Mouse (Mus musculus) midbrain, embryonic 12.5 days (tissue): ENCODE measurements around the gene Casp3. TPM values are rescaled to one million over a fixed set of nuclear protein-coding genes. Genes with fewer than 3 reads are reported as not detected.

Source experiments
- ATAC-seq: fragments of 200-750 bp; cut with Nextera tagmentation; 2 replicates; pipeline ENCODE4 v1.8.0; 2017; ENCODE audit warnings: low read depth, moderate TSS enrichment, moderate library complexity; ENCODE audit not compliant: low FRiP score
- H3K27ac ChIP-seq: fragments of 300-500 bp; sonication (generic); replicated peaks from 2 replicates; pipeline ENCODE4 v1.5.1; 2016; ENCODE audit warnings: mild to moderate bottlenecking
- H3K27me3 ChIP-seq: fragments of 300-500 bp; sonication (generic); 2 replicates; pipeline ENCODE4 v1.6.1; 2016; ENCODE audit warnings: mild to moderate bottlenecking
- H3K36me3 ChIP-seq: fragments of 300-500 bp; sonication (generic); 2 replicates; pipeline ENCODE4 v1.6.1; 2016
- H3K4me1 ChIP-seq: fragments of 300-500 bp; sonication (generic); 2 replicates; pipeline ENCODE4 v1.6.1; 2016
- H3K4me2 ChIP-seq: fragments of 300-500 bp; sonication (generic); replicated peaks from 2 replicates; pipeline ENCODE4 v1.6.1; 2016; ENCODE audit warnings: mild to moderate bottlenecking, moderate library complexity
- H3K4me3 ChIP-seq: fragments of 300-500 bp; sonication (generic); 2 replicates; pipeline ENCODE4 v1.5.1; 2016; ENCODE audit warnings: mild to moderate bottlenecking
- H3K9ac ChIP-seq: fragments of 300-500 bp; sonication (generic); replicated peaks from 2 replicates; pipeline ENCODE4 v1.6.1; 2016; ENCODE audit warnings: mild to moderate bottlenecking, moderate library complexity
- H3K9me3 ChIP-seq: fragments of 300-500 bp; sonication (generic); 2 replicates; pipeline ENCODE4 v1.6.1; 2016; ENCODE audit warnings: mild to moderate bottlenecking
- WGBS: fragments of 180-500 bp; shearing (Covaris S2); methylation state at CpG from one replicate; pipeline ENCODE4 v1.1.7; 2016; 5-methylcytosine and 5-hydroxymethylcytosine counted together
- polyA plus RNA-seq: library from polyadenylated mRNA; unstranded; fragments of >200 nt; fragmentation: Nextera tagmentation; extraction: Ambion mirVana; gene quantifications from 2 replicates; pipeline ENCODE4 v1.2.1, GENCODE M21; 2016

Casp3 gene
- polyA plus RNA-seq, 1 experiment from 2014 or later: 166 TPM

- no peak overlapping the region for H3K27ac ChIP-seq
- no peaks in the 10 kb centered on the region for H3K9me3 ChIP-seq
- H3K27me3 ChIP-seq: no peaks in the 10 kb centered on the region
- H3K4me2 ChIP-seq: no peak overlapping the region
- no peaks in the 10 kb centered on the region for H3K4me1 ChIP-seq
- no peak for ATAC-seq
- no peak overlapping the region for H3K9ac ChIP-seq
- H3K4me3 ChIP-seq: no peak overlapping the region
- peaks cover 65% of the 10 kb centered on the region for H3K36me3 ChIP-seq
- WGBS: 68% methylated on average over 6 of the region's 6 CpGs
Observed at GRCm38 (mm10) chr8:46639010-46639571, 22.0 kb downstream of the Casp3 start.

- Histone ChIP-seq H3K4me1 (no peaks in the 10 kb centered on the region), H3K4me2 (no peak overlapping the region), H3K27me3 (no peaks in the 10 kb centered on the region), H3K9ac (no peak overlapping the region), H3K9me3 (no peaks in the 10 kb centered on the region), H3K36me3 (peaks cover 59% of the 10 kb centered on the region), H3K4me3 (no peak overlapping the region), H3K27ac (no peak overlapping the region)
- WGBS: 92% methylated on average over 5 of the region's 5 CpGs
- ATAC-seq: no peak
Observed at GRCm38 (mm10) chr8:46639852-46640251, 22.8 kb downstream of the Casp3 start.

- H3K4me1 ChIP-seq: no peaks in the 10 kb centered on the region
- no peak overlapping the region for H3K9ac ChIP-seq
- H3K4me3 ChIP-seq: no peak overlapping the region
- H3K9me3 ChIP-seq: no peaks in the 10 kb centered on the region
- H3K36me3 ChIP-seq: peaks cover 44% of the 10 kb centered on the region
- ATAC-seq: no peak
- no peak overlapping the region for H3K27ac ChIP-seq
- 90% methylated on average over 5 of the region's 5 CpGs for WGBS
- H3K4me2 ChIP-seq: no peak overlapping the region
- no peaks in the 10 kb centered on the region for H3K27me3 ChIP-seq
Observed at GRCm38 (mm10) chr8:46641272-46641671, 24.2 kb downstream of the Casp3 start.

GRCm38 (mm10) chr8:46648421-46648820, 31.3 kb downstream of the Casp3 start:
- Histone ChIP-seq H3K27ac (no peak overlapping the region), H3K9ac (no peak overlapping the region), H3K4me3 (no peak overlapping the region), H3K4me2 (no peak overlapping the region), H3K27me3 (no peaks in the 10 kb centered on the region), H3K9me3 (no peaks in the 10 kb centered on the region), H3K4me1 (no peaks in the 10 kb centered on the region), H3K36me3 (no peaks in the 10 kb centered on the region)
- ATAC-seq: no peak
- 96% methylated on average over 4 of the region's 4 CpGs for WGBS

GRCm38 (mm10) chr8:46651872-46652271, 34.8 kb downstream of the Casp3 start:
- no peaks in the 10 kb centered on the region for H3K9me3 ChIP-seq
- H3K36me3 ChIP-seq: no peaks in the 10 kb centered on the region
- no peak overlapping the region for H3K4me3 ChIP-seq
- H3K27me3 ChIP-seq: no peaks in the 10 kb centered on the region
- H3K9ac ChIP-seq: no peak overlapping the region
- no peak for ATAC-seq
- no peaks in the 10 kb centered on the region for H3K4me1 ChIP-seq
- H3K27ac ChIP-seq: no peak overlapping the region
- no peak overlapping the region for H3K4me2 ChIP-seq
- 84% methylated on average over 9 of the region's 9 CpGs for WGBS

- H3K36me3 ChIP-seq: no peaks in the 10 kb centered on the region
- H3K4me2 ChIP-seq: no peak overlapping the region
- H3K4me1 ChIP-seq: no peaks in the 10 kb centered on the region
- no peak overlapping the region for H3K27ac ChIP-seq
- no peaks in the 10 kb centered on the region for H3K27me3 ChIP-seq
- no peak for ATAC-seq
- H3K4me3 ChIP-seq: no peak overlapping the region
- no peaks in the 10 kb centered on the region for H3K9me3 ChIP-seq
- 81% methylated on average over 2 of the region's 2 CpGs for WGBS
- no peak overlapping the region for H3K9ac ChIP-seq
Observed at GRCm38 (mm10) chr8:46655919-46656318, 38.8 kb downstream of the Casp3 start.

- no peak overlapping the region for H3K4me2 ChIP-seq
- H3K9ac ChIP-seq: no peak overlapping the region
- no peak overlapping the region for H3K4me3 ChIP-seq
- no peaks in the 10 kb centered on the region for H3K9me3 ChIP-seq
- no peaks in the 10 kb centered on the region for H3K36me3 ChIP-seq
- no peaks in the 10 kb centered on the region for H3K4me1 ChIP-seq
- H3K27me3 ChIP-seq: no peaks in the 10 kb centered on the region
- WGBS: 0% methylated on average over 2 of the region's 2 CpGs
- no peak for ATAC-seq
- no peak overlapping the region for H3K27ac ChIP-seq
Observed at GRCm38 (mm10) chr8:46671496-46671895, 54.4 kb downstream of the Casp3 start.

GRCm38 (mm10) chr8:46680671-46681365, 63.7 kb downstream of the Casp3 start:
- H3K36me3 ChIP-seq: no peaks in the 10 kb centered on the region
- 73% methylated on average over 5 of the region's 5 CpGs for WGBS
- H3K9me3 ChIP-seq: no peaks in the 10 kb centered on the region
- H3K27me3 ChIP-seq: no peaks in the 10 kb centered on the region
- no peaks in the 10 kb centered on the region for H3K4me1 ChIP-seq
- no peak overlapping the region for H3K4me3 ChIP-seq
- H3K4me2 ChIP-seq: no peak overlapping the region
- H3K9ac ChIP-seq: no peak overlapping the region
- no peak for ATAC-seq
- H3K27ac ChIP-seq: no peak overlapping the region

- no peaks in the 10 kb centered on the region for H3K27me3 ChIP-seq
- H3K9ac ChIP-seq: peak overlapping the region; percentile 70
- peak overlapping the region; percentile 49 for H3K4me2 ChIP-seq
- H3K4me3 ChIP-seq: peak overlapping the region; percentile 59
- under 1% methylated on average over 19 of the region's 19 CpGs for whole genome bisulfite sequencing
- H3K27ac ChIP-seq: peak overlapping the region; percentile 80
- ATAC-seq: peak; percentile 100
- H3K36me3 ChIP-seq: no peaks in the 10 kb centered on the region
- H3K4me1 ChIP-seq: peaks cover 10% of the 10 kb centered on the region
- H3K9me3 ChIP-seq: no peaks in the 10 kb centered on the region
Observed at GRCm38 (mm10) chr8:46686664-46687336, 69.7 kb downstream of the Casp3 start.

Other genes with a start within 250 kb of the Casp3 start
- gene Acsl1, start 146.3 kb upstream of the Casp3 start, polyA plus RNA-seq: 7.8 and 8.9 TPM in 2 replicates
- gene Cenpu, start 65.3 kb upstream of the Casp3 start, polyA plus RNA-seq: 22.2 and 28.0 TPM in 2 replicates
- 9.7 and 13.4 TPM in 2 replicates for gene Primpol, start 79 bp upstream of the Casp3 start, polyA plus RNA-seq
- gene Irf2, start 122.4 kb downstream of the Casp3 start, polyA plus RNA-seq: 7.7 and 9.4 TPM in 2 replicates